Mouse (Mus musculus): Measurements from ENCODE around the gene Tmem212.

GRCm38 (mm10) chr3:27868681-27869080, 27.5 kb downstream of the Tmem212 start:
- TF ChIP-seq ZNF384 (IDR thresholded peaks at IDR 0.05; ENCODE audit: low read depth, low read length) (no peak), MAFK (IDR thresholded peaks at IDR 0.05; ENCODE audit: insufficient read depth, low read depth, low read length) (no peak), CHD2 (IDR thresholded peaks at IDR 0.05; ENCODE audit: low read depth, low read length) (no peak)
